Mouse (Mus musculus): Measurements from ENCODE around the gene Krt10. TPM values are rescaled to one million over a fixed set of nuclear protein-coding genes. Genes with fewer than 3 reads are reported as not detected.

Krt10 gene
- 1.8 TPM in 2 replicates for polyA plus RNA-seq (2012; rRNA removed)

- TF ChIP-seq POLR2A (IDR thresholded peaks at IDR 0.05; ENCODE audit: control insufficient read depth, low read depth, low read length) (no peak), CTCF (IDR thresholded peaks at IDR 0.05; ENCODE audit: control insufficient read depth, insufficient read depth, insufficient replicate concordance, low read depth, low read length) (no peak)
- H3K27me3 ChIP-seq (ENCODE audit: control insufficient read depth, insufficient read depth, low read length): no peaks in the 10 kb centered on the region
- no peaks in the 10 kb centered on the region for H3K36me3 ChIP-seq (ENCODE audit: control insufficient read depth, insufficient read depth, low read length)
- no peak within 1 kb of the TSS for H3K4me3 ChIP-seq (ENCODE audit: control insufficient read depth, low read depth, low read length)
- H3K4me1 ChIP-seq (ENCODE audit: control insufficient read depth, insufficient read depth, low read length): no peaks in the 10 kb centered on the region; the same call in 1 of the 2 replicates
- H3K27ac ChIP-seq (ENCODE audit: control insufficient read depth, insufficient read depth, low read depth, low read length): no peak within 1 kb of the TSS
These were observed at the start of gene Krt10 for GRCm38 (mm10) chr11:99389264-99389663. Gene Krt10 (minus strand): TSS chr11:99389364.

- Histone ChIP-seq H3K4me1 (ENCODE audit: control insufficient read depth, insufficient read depth, low read length) (peaks cover 5% of the 10 kb centered on the region), H3K27me3 (ENCODE audit: control insufficient read depth, insufficient read depth, low read length) (no peaks in the 10 kb centered on the region), H3K27ac (ENCODE audit: control insufficient read depth, insufficient read depth, low read depth, low read length) (no peak within 1 kb of the TSS), H3K4me3 (ENCODE audit: control insufficient read depth, low read depth, low read length) (peak within 1 kb of the TSS; percentile 31; the same call in 1 of the 2 replicates), H3K36me3 (ENCODE audit: control insufficient read depth, insufficient read depth, low read length) (no peaks in the 10 kb centered on the region)
- TF ChIP-seq POLR2A (IDR thresholded peaks at IDR 0.05; ENCODE audit: control insufficient read depth, low read depth, low read length) (no peak), CTCF (IDR thresholded peaks at IDR 0.05; ENCODE audit: control insufficient read depth, insufficient read depth, insufficient replicate concordance, low read depth, low read length) (no peak)
These were observed 48.8 kb upstream of the Krt10 start, which contains the start of gene Krt20 for GRCm38 (mm10) chr11:99437972-99438371. Gene Krt20 (minus strand): TSS chr11:99438150.

GRCm38 (mm10) chr11:99436625-99437024, 47.5 kb upstream of the Krt10 start:
- no peaks in the 10 kb centered on the region for H3K36me3 ChIP-seq (ENCODE audit: control insufficient read depth, insufficient read depth, low read length)
- no peak overlapping the region for H3K4me3 ChIP-seq (ENCODE audit: control insufficient read depth, low read depth, low read length)
- H3K27ac ChIP-seq (ENCODE audit: control insufficient read depth, insufficient read depth, low read depth, low read length): no peak overlapping the region
- H3K27me3 ChIP-seq (ENCODE audit: control insufficient read depth, insufficient read depth, low read length): no peaks in the 10 kb centered on the region
- peaks cover 5% of the 10 kb centered on the region for H3K4me1 ChIP-seq (ENCODE audit: control insufficient read depth, insufficient read depth, low read length)
- TF ChIP-seq CTCF (IDR thresholded peaks at IDR 0.05; ENCODE audit: control insufficient read depth, insufficient read depth, insufficient replicate concordance, low read depth, low read length): no peak
- no peak for TF ChIP-seq POLR2A (IDR thresholded peaks at IDR 0.05; ENCODE audit: control insufficient read depth, low read depth, low read length)

GRCm38 (mm10) chr11:99430670-99431069, 41.5 kb upstream of the Krt10 start:
- H3K4me1 ChIP-seq (ENCODE audit: control insufficient read depth, insufficient read depth, low read length): no peaks in the 10 kb centered on the region
- TF ChIP-seq CTCF (IDR thresholded peaks at IDR 0.05; ENCODE audit: control insufficient read depth, insufficient read depth, insufficient replicate concordance, low read depth, low read length): no peak
- TF ChIP-seq POLR2A (IDR thresholded peaks at IDR 0.05; ENCODE audit: control insufficient read depth, low read depth, low read length): no peak
- H3K27me3 ChIP-seq (ENCODE audit: control insufficient read depth, insufficient read depth, low read length): no peaks in the 10 kb centered on the region
- no peak overlapping the region for H3K27ac ChIP-seq (ENCODE audit: control insufficient read depth, insufficient read depth, low read depth, low read length)
- H3K36me3 ChIP-seq (ENCODE audit: control insufficient read depth, insufficient read depth, low read length): no peaks in the 10 kb centered on the region
- H3K4me3 ChIP-seq (ENCODE audit: control insufficient read depth, low read depth, low read length): no peak overlapping the region

GRCm38 (mm10) chr11:99422159-99422558, 33.0 kb upstream of the Krt10 start, which contains the start of gene Krt12:
Gene Krt12 (minus strand): TSS chr11:99422259.
- H3K27me3 ChIP-seq (ENCODE audit: control insufficient read depth, insufficient read depth, low read length): no peaks in the 10 kb centered on the region
- H3K27ac ChIP-seq (ENCODE audit: control insufficient read depth, insufficient read depth, low read depth, low read length): no peak within 1 kb of the TSS
- TF ChIP-seq POLR2A (IDR thresholded peaks at IDR 0.05; ENCODE audit: control insufficient read depth, low read depth, low read length): no peak
- no peak for TF ChIP-seq CTCF (IDR thresholded peaks at IDR 0.05; ENCODE audit: control insufficient read depth, insufficient read depth, insufficient replicate concordance, low read depth, low read length)
- H3K4me3 ChIP-seq (ENCODE audit: control insufficient read depth, low read depth, low read length): no peak within 1 kb of the TSS
- no peaks in the 10 kb centered on the region for H3K4me1 ChIP-seq (ENCODE audit: control insufficient read depth, insufficient read depth, low read length)
- H3K36me3 ChIP-seq (ENCODE audit: control insufficient read depth, insufficient read depth, low read length): no peaks in the 10 kb centered on the region

- Histone ChIP-seq H3K36me3 (ENCODE audit: control insufficient read depth, insufficient read depth, low read length) (no peaks in the 10 kb centered on the region), H3K27me3 (ENCODE audit: control insufficient read depth, insufficient read depth, low read length) (no peaks in the 10 kb centered on the region), H3K4me3 (ENCODE audit: control insufficient read depth, low read depth, low read length) (no peak overlapping the region), H3K27ac (ENCODE audit: control insufficient read depth, insufficient read depth, low read depth, low read length) (no peak overlapping the region), H3K4me1 (ENCODE audit: control insufficient read depth, insufficient read depth, low read length) (no peaks in the 10 kb centered on the region)
- TF ChIP-seq CTCF (IDR thresholded peaks at IDR 0.05; ENCODE audit: control insufficient read depth, insufficient read depth, insufficient replicate concordance, low read depth, low read length) (no peak), POLR2A (IDR thresholded peaks at IDR 0.05; ENCODE audit: control insufficient read depth, low read depth, low read length) (no peak)
These were observed 31.4 kb upstream of the Krt10 start for GRCm38 (mm10) chr11:99420586-99420985.

GRCm38 (mm10) chr11:99417819-99418218, 28.7 kb upstream of the Krt10 start:
- H3K4me1 ChIP-seq (ENCODE audit: control insufficient read depth, insufficient read depth, low read length): no peaks in the 10 kb centered on the region
- H3K27me3 ChIP-seq (ENCODE audit: control insufficient read depth, insufficient read depth, low read length): no peaks in the 10 kb centered on the region
- TF ChIP-seq CTCF (IDR thresholded peaks at IDR 0.05; ENCODE audit: control insufficient read depth, insufficient read depth, insufficient replicate concordance, low read depth, low read length): no peak
- no peak for TF ChIP-seq POLR2A (IDR thresholded peaks at IDR 0.05; ENCODE audit: control insufficient read depth, low read depth, low read length)
- no peak overlapping the region for H3K27ac ChIP-seq (ENCODE audit: control insufficient read depth, insufficient read depth, low read depth, low read length)
- no peak overlapping the region for H3K4me3 ChIP-seq (ENCODE audit: control insufficient read depth, low read depth, low read length)
- H3K36me3 ChIP-seq (ENCODE audit: control insufficient read depth, insufficient read depth, low read length): no peaks in the 10 kb centered on the region

GRCm38 (mm10) chr11:99416902-99417301, 27.7 kb upstream of the Krt10 start:
- Histone ChIP-seq H3K27me3 (ENCODE audit: control insufficient read depth, insufficient read depth, low read length) (no peaks in the 10 kb centered on the region), H3K27ac (ENCODE audit: control insufficient read depth, insufficient read depth, low read depth, low read length) (no peak overlapping the region), H3K4me1 (ENCODE audit: control insufficient read depth, insufficient read depth, low read length) (no peaks in the 10 kb centered on the region), H3K4me3 (ENCODE audit: control insufficient read depth, low read depth, low read length) (no peak overlapping the region), H3K36me3 (ENCODE audit: control insufficient read depth, insufficient read depth, low read length) (no peaks in the 10 kb centered on the region)
- TF ChIP-seq POLR2A (IDR thresholded peaks at IDR 0.05; ENCODE audit: control insufficient read depth, low read depth, low read length) (no peak), CTCF (IDR thresholded peaks at IDR 0.05; ENCODE audit: control insufficient read depth, insufficient read depth, insufficient replicate concordance, low read depth, low read length) (no peak)
